Mouse (Mus musculus): Measurements from ENCODE around the gene Itpa. TPM values are rescaled to one million over a fixed set of nuclear protein-coding genes. Genes with fewer than 3 reads are reported as not detected.

Gene Itpa
- total RNA-seq, 2 experiments from 2014 or later: 28.1 to 31.2 TPM

DNA sequence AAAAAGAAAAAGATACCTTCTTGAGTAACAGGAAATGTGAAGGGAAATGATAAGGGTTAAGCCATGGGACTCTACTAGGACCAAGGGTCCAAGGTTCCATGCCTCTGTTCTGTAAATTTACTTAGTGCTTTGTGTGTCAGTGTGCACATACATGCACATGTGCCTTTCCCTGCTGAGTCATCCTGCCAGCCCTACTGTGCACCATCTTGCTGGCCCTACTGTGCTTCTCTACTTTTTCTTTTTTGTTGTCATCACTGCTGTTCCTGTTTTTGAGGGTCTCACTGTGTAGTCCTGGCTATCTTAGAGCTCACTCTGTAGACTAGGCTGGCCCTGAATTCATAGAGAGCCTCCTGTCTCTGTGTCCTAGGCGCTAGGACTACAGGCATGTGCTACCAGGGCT, 60.3 kb downstream of the Itpa start:
- DNase-seq: no peak

DNA sequence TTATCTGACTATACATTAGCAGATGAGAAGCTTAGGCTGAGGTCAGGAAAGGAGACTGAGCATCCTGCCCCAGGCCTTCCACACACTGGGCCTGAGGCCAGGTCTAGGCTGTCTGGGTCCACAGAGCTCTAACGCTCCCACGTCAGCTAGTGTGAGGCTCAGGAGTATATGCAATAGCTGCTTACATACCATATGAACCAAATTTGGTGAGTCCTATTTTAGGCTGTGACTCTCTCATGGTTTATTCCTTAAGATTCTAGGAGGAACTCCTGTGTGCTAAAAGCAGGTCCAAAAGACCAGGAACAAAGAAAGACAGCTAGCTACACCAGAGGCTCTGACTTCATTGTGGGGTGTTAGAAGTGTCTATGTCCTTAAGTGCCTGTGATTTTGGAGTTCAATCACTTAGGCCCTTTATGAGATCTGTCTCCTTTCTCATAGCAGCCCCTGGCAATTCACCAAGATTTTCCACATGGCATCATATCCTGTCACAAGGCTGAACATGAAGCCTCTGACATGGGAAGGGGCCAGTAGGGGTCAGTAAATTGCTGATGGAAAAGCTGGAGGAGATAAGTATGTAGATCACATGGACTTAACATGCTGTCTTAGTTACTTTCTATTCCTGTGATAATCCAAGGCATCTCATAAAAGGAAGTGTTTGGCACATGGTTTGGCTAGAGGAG, 61.6 kb downstream of the Itpa start:
- DNase-seq: no peak

- no peak for DNase-seq
Measured at GRCm38 (mm10) chr2:130730746-130731145, 63.3 kb downstream of the Itpa start.

Other genes with a start within 250 kb of the Itpa start
- gene Vps16, start 243.3 kb upstream of the Itpa start, total RNA-seq (2021): 10 to 100 TPM; 62.9 to 63.9 TPM
- 10 to 100 TPM; 12.9 to 14.6 TPM for gene Pced1a, start 242.9 kb upstream of the Itpa start, total RNA-seq (2021)
- 100 to 1,000 TPM; 117 to 143 TPM for gene Ptpra, start 217.3 kb upstream of the Itpa start, total RNA-seq (2021)
- 10 to 100 TPM; 56.5 to 70.3 TPM for gene Mrps26, start 103.9 kb upstream of the Itpa start, total RNA-seq (2021)
- not detected for gene Oxt, start 91.4 kb upstream of the Itpa start, total RNA-seq (2021)
- gene Avp, start 85.1 kb upstream of the Itpa start, total RNA-seq (2021): not detected
- 10 to 100 TPM; 11.4 to 12.9 TPM for gene Fastkd5, start 37.6 kb upstream of the Itpa start, total RNA-seq (2021)
- gene Ubox5, start 37.6 kb upstream of the Itpa start, total RNA-seq (2021): 1 to 10 TPM; 6.3 to 6.9 TPM
- 10 to 100 TPM; 13.2 to 14.8 TPM for gene Lzts3, start 24.8 kb upstream of the Itpa start, total RNA-seq (2021)
- gene Ddrgk1, start 3.0 kb upstream of the Itpa start, total RNA-seq (2021): 100 to 1,000 TPM; 199 to 232 TPM
- 1 to 10 TPM; 3.2 to 3.3 TPM for gene Slc4a11, start 29.9 kb downstream of the Itpa start, total RNA-seq (2021)
- gene 4930402H24Rik, start 238.8 kb downstream of the Itpa start, total RNA-seq (2021): 10 to 100 TPM; 31.3 to 39.4 TPM
- 10 to 100 TPM; 32.9 to 38.9 TPM for gene Atrn, start 238.9 kb downstream of the Itpa start, total RNA-seq (2021)

All from adrenal gland, postnatal 36 days (tissue).